Mouse (Mus musculus): ENCODE data around the gene Tnnt3. TPM values are rescaled to one million over a fixed set of nuclear protein-coding genes. Genes with fewer than 3 reads are reported as not detected.

Tnnt3 gene
- 48.3 TPM in 1 of 2 replicates, not detected in the other for polyA plus RNA-seq (2012; rRNA removed)

GRCm38 (mm10) chr7:142498575-142498974, at the start of gene Tnnt3:
Tnnt3 (plus strand) TSS chr7:142498836.
- Histone ChIP-seq H3K27me3 (replicated peaks; ENCODE audit: control insufficient read depth, insufficient read depth, low read length) (no peaks in the 10 kb centered on the region), H3K36me3 (ENCODE audit: control insufficient read depth, insufficient read depth, low read length) (no peaks in the 10 kb centered on the region), H3K4me1 (ENCODE audit: control insufficient read depth, insufficient read depth, low read length) (no peaks in the 10 kb centered on the region), H3K27ac (ENCODE audit: insufficient read depth, low read depth, low read length) (no peak within 1 kb of the TSS), H3K4me3 (ENCODE audit: insufficient read depth, low read depth, low read length) (no peak within 1 kb of the TSS)
- TF ChIP-seq POLR2A (IDR thresholded peaks at IDR 0.05; ENCODE audit: low read depth, low read length), result no peak
- no peak for TF ChIP-seq CTCF (conservative IDR thresholded peaks at IDR 0.05; ENCODE audit: insufficient read depth, insufficient read length, low read depth, low read length)
- no peak for DNase-seq
- WGBS, result 94% methylated on average over 2 of the region's 2 CpGs

GRCm38 (mm10) chr7:142449038-142449617, 49.5 kb upstream of the Tnnt3 start:
- Histone ChIP-seq H3K27me3 (replicated peaks; ENCODE audit: control insufficient read depth, insufficient read depth, low read length) (no peaks in the 10 kb centered on the region), H3K36me3 (ENCODE audit: control insufficient read depth, insufficient read depth, low read length) (no peaks in the 10 kb centered on the region), H3K27ac (ENCODE audit: insufficient read depth, low read depth, low read length) (no peak overlapping the region), H3K4me3 (ENCODE audit: insufficient read depth, low read depth, low read length) (no peak overlapping the region), H3K4me1 (ENCODE audit: control insufficient read depth, insufficient read depth, low read length) (no peaks in the 10 kb centered on the region)
- WGBS, result 79% methylated on average over 6 of the region's 6 CpGs
- DNase-seq, result no peak
- TF ChIP-seq POLR2A (IDR thresholded peaks at IDR 0.05; ENCODE audit: low read depth, low read length) (no peak), CTCF (conservative IDR thresholded peaks at IDR 0.05; ENCODE audit: insufficient read depth, insufficient read length, low read depth, low read length) (no peak)

GRCm38 (mm10) chr7:142454706-142455105, 43.9 kb upstream of the Tnnt3 start:
- H3K27me3 ChIP-seq (replicated peaks; ENCODE audit: control insufficient read depth, insufficient read depth, low read length), result no peaks in the 10 kb centered on the region
- no peak for DNase-seq
- H3K27ac ChIP-seq (ENCODE audit: insufficient read depth, low read depth, low read length), result no peak overlapping the region
- TF ChIP-seq CTCF (conservative IDR thresholded peaks at IDR 0.05; ENCODE audit: insufficient read depth, insufficient read length, low read depth, low read length), result no peak
- TF ChIP-seq POLR2A (IDR thresholded peaks at IDR 0.05; ENCODE audit: low read depth, low read length), result no peak
- no peaks in the 10 kb centered on the region for H3K4me1 ChIP-seq (ENCODE audit: control insufficient read depth, insufficient read depth, low read length)
- H3K4me3 ChIP-seq (ENCODE audit: insufficient read depth, low read depth, low read length), result no peak overlapping the region
- H3K36me3 ChIP-seq (ENCODE audit: control insufficient read depth, insufficient read depth, low read length), result no peaks in the 10 kb centered on the region
- WGBS, result 82% methylated on average over 1 of the region's 1 CpGs

GRCm38 (mm10) chr7:142455251-142455650, 43.4 kb upstream of the Tnnt3 start:
- 52% methylated on average over 2 of the region's 2 CpGs for WGBS
- no peak overlapping the region for H3K27ac ChIP-seq (ENCODE audit: insufficient read depth, low read depth, low read length)
- H3K36me3 ChIP-seq (ENCODE audit: control insufficient read depth, insufficient read depth, low read length), result no peaks in the 10 kb centered on the region
- TF ChIP-seq CTCF (conservative IDR thresholded peaks at IDR 0.05; ENCODE audit: insufficient read depth, insufficient read length, low read depth, low read length) (no peak), POLR2A (IDR thresholded peaks at IDR 0.05; ENCODE audit: low read depth, low read length) (no peak)
- no peak for DNase-seq
- H3K4me3 ChIP-seq (ENCODE audit: insufficient read depth, low read depth, low read length), result no peak overlapping the region
- no peaks in the 10 kb centered on the region for H3K27me3 ChIP-seq (replicated peaks; ENCODE audit: control insufficient read depth, insufficient read depth, low read length)
- H3K4me1 ChIP-seq (ENCODE audit: control insufficient read depth, insufficient read depth, low read length), result no peaks in the 10 kb centered on the region

GRCm38 (mm10) chr7:142456806-142457205, 41.8 kb upstream of the Tnnt3 start:
- WGBS, result 92% methylated on average over 3 of the region's 3 CpGs
- no peak for TF ChIP-seq POLR2A (IDR thresholded peaks at IDR 0.05; ENCODE audit: low read depth, low read length)
- no peak for TF ChIP-seq CTCF (conservative IDR thresholded peaks at IDR 0.05; ENCODE audit: insufficient read depth, insufficient read length, low read depth, low read length)
- Histone ChIP-seq H3K4me3 (ENCODE audit: insufficient read depth, low read depth, low read length) (no peak overlapping the region), H3K36me3 (ENCODE audit: control insufficient read depth, insufficient read depth, low read length) (no peaks in the 10 kb centered on the region), H3K27ac (ENCODE audit: insufficient read depth, low read depth, low read length) (no peak overlapping the region), H3K27me3 (replicated peaks; ENCODE audit: control insufficient read depth, insufficient read depth, low read length) (no peaks in the 10 kb centered on the region), H3K4me1 (ENCODE audit: control insufficient read depth, insufficient read depth, low read length) (no peaks in the 10 kb centered on the region)
- DNase-seq, result no peak

- Histone ChIP-seq H3K27me3 (replicated peaks; ENCODE audit: control insufficient read depth, insufficient read depth, low read length) (no peaks in the 10 kb centered on the region), H3K4me3 (ENCODE audit: insufficient read depth, low read depth, low read length) (no peak overlapping the region), H3K4me1 (ENCODE audit: control insufficient read depth, insufficient read depth, low read length) (no peaks in the 10 kb centered on the region), H3K27ac (ENCODE audit: insufficient read depth, low read depth, low read length) (no peak overlapping the region), H3K36me3 (ENCODE audit: control insufficient read depth, insufficient read depth, low read length) (no peaks in the 10 kb centered on the region)
- no peak for TF ChIP-seq POLR2A (IDR thresholded peaks at IDR 0.05; ENCODE audit: low read depth, low read length)
- no peak for TF ChIP-seq CTCF (conservative IDR thresholded peaks at IDR 0.05; ENCODE audit: insufficient read depth, insufficient read length, low read depth, low read length)
- no peak for DNase-seq
- 44% methylated on average over 3 of the region's 3 CpGs for WGBS
These were observed 41.3 kb upstream of the Tnnt3 start for GRCm38 (mm10) chr7:142457227-142457811.

- no peak overlapping the region for H3K27ac ChIP-seq (ENCODE audit: insufficient read depth, low read depth, low read length)
- no peaks in the 10 kb centered on the region for H3K36me3 ChIP-seq (ENCODE audit: control insufficient read depth, insufficient read depth, low read length)
- 59% methylated on average over 2 of the region's 2 CpGs for WGBS
- H3K27me3 ChIP-seq (replicated peaks; ENCODE audit: control insufficient read depth, insufficient read depth, low read length), result no peaks in the 10 kb centered on the region
- no peak for DNase-seq
- no peaks in the 10 kb centered on the region for H3K4me1 ChIP-seq (ENCODE audit: control insufficient read depth, insufficient read depth, low read length)
- H3K4me3 ChIP-seq (ENCODE audit: insufficient read depth, low read depth, low read length), result no peak overlapping the region
- TF ChIP-seq POLR2A (IDR thresholded peaks at IDR 0.05; ENCODE audit: low read depth, low read length) (no peak), CTCF (conservative IDR thresholded peaks at IDR 0.05; ENCODE audit: insufficient read depth, insufficient read length, low read depth, low read length) (no peak)
These were observed 40.6 kb upstream of the Tnnt3 start for GRCm38 (mm10) chr7:142458026-142458425.

Data from kidney, adult 2 months (tissue).